Mouse (Mus musculus) MEL (cell line): ENCODE measurements around the gene Ivl. TPM values are rescaled to one million over a fixed set of nuclear protein-coding genes. Genes with fewer than 3 reads are reported as not detected.

Experiments used
- DNase-seq: peaks from one replicate; pipeline ENCODE4 v3.0.0; 2011; ENCODE audit warnings: low read depth, low spot score
- H3K27ac ChIP-seq: 2 replicates; pipeline ENCODE4 v1.5.1; 2012; ENCODE audit warnings: low read depth, mild to moderate bottlenecking, control low read depth, low read length, moderate library complexity; ENCODE audit not compliant: control insufficient read depth
- H3K27me3 ChIP-seq, 2 experiments: fragments of 150-350 bp in 1 of 2; sonication (generic) in 1 of 2; 2 replicates each; pipeline ENCODE4 v1.6.1; 2012; ENCODE audit warnings: low read length in 2 of 2, mild to moderate bottlenecking in 2 of 2, improper control_type of control experiment in 1 of 2, moderate library complexity in 1 of 2; ENCODE audit not compliant: insufficient read depth in 2 of 2, control insufficient read depth in 1 of 2
- H3K36me3 ChIP-seq, 2 experiments: 2 replicates each; pipeline ENCODE4 v1.6.1; 2012 to 2014; ENCODE audit warnings: low read length in 2 of 2, improper control_type of control experiment in 1 of 2, inconsistent platforms in 1 of 2, mild to moderate bottlenecking in 1 of 2; ENCODE audit not compliant: insufficient read depth in 2 of 2, control insufficient read depth in 1 of 2
- H3K4me1 ChIP-seq, 2 experiments: fragments of 150-350 bp in 1 of 2; sonication (generic) in 1 of 2; 2 replicates each; pipeline ENCODE4 v1.6.1; 2012; ENCODE audit warnings: low read length in 2 of 2, improper control_type of control experiment in 1 of 2, mild to moderate bottlenecking in 1 of 2; ENCODE audit not compliant: insufficient read depth in 2 of 2, control insufficient read depth in 1 of 2
- H3K4me3 ChIP-seq, 2 experiments: fragments of 150-350 bp in 1 of 2; sonication (generic) in 1 of 2; 2 replicates each; pipeline ENCODE4 v1.5.1; 2012; ENCODE audit warnings: low read depth in 2 of 2, low read length in 2 of 2, mild to moderate bottlenecking in 2 of 2, moderate library complexity in 2 of 2, control low read depth in 1 of 2, improper control_type of control experiment in 1 of 2; ENCODE audit not compliant: control insufficient read depth in 1 of 2, insufficient read depth in 1 of 2
- H3K79me2 ChIP-seq: 2 replicates; pipeline ENCODE4 v1.6.1; 2012; ENCODE audit warnings: mild to moderate bottlenecking, low read length, moderate library complexity; ENCODE audit not compliant: control insufficient read depth, poor library complexity, insufficient read depth
- H3K9ac ChIP-seq: 2 replicates; pipeline ENCODE4 v1.6.1; 2012; ENCODE audit warnings: low read depth, mild to moderate bottlenecking, control low read depth, low read length, moderate library complexity; ENCODE audit not compliant: control insufficient read depth, poor library complexity, severe bottlenecking
- H3K9me3 ChIP-seq: fragments of 150-350 bp; sonication (generic); replicated peaks from 2 replicates; pipeline ENCODE4 v1.6.1; 2012; ENCODE audit warnings: mild to moderate bottlenecking, low read length, improper control_type of control experiment, moderate library complexity; ENCODE audit not compliant: insufficient read depth
- BHLHE40 ChIP-seq: IDR thresholded peaks from 2 replicates; pipeline ENCODE4 v1.6.1; 2012; ENCODE audit warnings: low read depth, mild to moderate bottlenecking, inconsistent platforms, low read length, improper control_type of control experiment, borderline replicate concordance
- CHD1 ChIP-seq: IDR thresholded peaks from 2 replicates; pipeline ENCODE4 v1.6.1; 2012; ENCODE audit warnings: low read depth, mild to moderate bottlenecking, inconsistent platforms, low read length, improper control_type of control experiment
- CHD2 ChIP-seq: IDR thresholded peaks from 2 replicates; pipeline ENCODE4 v1.6.1; 2011; ENCODE audit warnings: low read length, improper control_type of control experiment
- CTCF ChIP-seq, 3 experiments: IDR thresholded peaks in 2 of 3; conservative IDR thresholded peaks in 1 of 3; 2 replicates each; pipeline ENCODE4 v1.5.1; 2011 to 2012; ENCODE audit warnings: low read length in 3 of 3, low read depth in 2 of 3, mild to moderate bottlenecking in 2 of 3, improper control_type of control experiment in 1 of 3, inconsistent platforms in 1 of 3, mixed read lengths in 1 of 3, moderate library complexity in 1 of 3; ENCODE audit not compliant: control insufficient read depth in 1 of 3, insufficient read depth in 1 of 3, poor library complexity in 1 of 3, severe bottlenecking in 1 of 3
- E2F4 ChIP-seq: IDR thresholded peaks from 2 replicates; pipeline ENCODE4 v1.6.1; 2011; ENCODE audit warnings: low read depth, low read length, improper control_type of control experiment, borderline replicate concordance
- ELF1 ChIP-seq: IDR thresholded peaks from 2 replicates; pipeline ENCODE4 v1.6.1; 2014; ENCODE audit warnings: low read depth, mild to moderate bottlenecking, inconsistent platforms, low read length, improper control_type of control experiment, moderate library complexity
- GABPA ChIP-seq: IDR thresholded peaks from 2 replicates; pipeline ENCODE4 v1.6.1; 2012; ENCODE audit warnings: low read depth, mild to moderate bottlenecking, inconsistent platforms, low read length, improper control_type of control experiment, moderate library complexity
- HCFC1 ChIP-seq: IDR thresholded peaks from 2 replicates; pipeline ENCODE4 v1.6.1; 2012; ENCODE audit warnings: low read depth, mild to moderate bottlenecking, inconsistent platforms, low read length, improper control_type of control experiment, moderate library complexity
- JUND ChIP-seq: IDR thresholded peaks from 2 replicates; pipeline ENCODE4 v1.6.1; 2011; ENCODE audit warnings: low read depth, mild to moderate bottlenecking, improper control_type of control experiment, low read length
- KAT2A ChIP-seq: conservative IDR thresholded peaks from 2 replicates; pipeline ENCODE4 v1.6.1; 2012; ENCODE audit warnings: low read depth, low read length, improper control_type of control experiment, inconsistent platforms
- MAFK ChIP-seq: IDR thresholded peaks from 2 replicates; pipeline ENCODE4 v1.6.1; 2011; ENCODE audit warnings: low read depth, mild to moderate bottlenecking, low read length, improper control_type of control experiment, borderline replicate concordance
- MAX ChIP-seq: IDR thresholded peaks from 2 replicates; pipeline ENCODE4 v1.6.1; 2011; ENCODE audit warnings: low read length, improper control_type of control experiment
- MEF2A ChIP-seq: IDR thresholded peaks from 2 replicates; pipeline ENCODE4 v1.6.1; 2014; ENCODE audit warnings: low read depth, mild to moderate bottlenecking, inconsistent platforms, low read length, improper control_type of control experiment; ENCODE audit not compliant: poor library complexity, insufficient replicate concordance, severe bottlenecking; ENCODE audit errors: extremely low read depth
- MYC ChIP-seq: IDR thresholded peaks from 2 replicates; pipeline ENCODE4 v1.6.1; 2011; ENCODE audit warnings: low read depth, mild to moderate bottlenecking, low read length, improper control_type of control experiment, moderate library complexity
- NRF1 ChIP-seq: IDR thresholded peaks from 2 replicates; pipeline ENCODE4 v1.6.1; 2014; ENCODE audit warnings: low read depth, mild to moderate bottlenecking, inconsistent platforms, low read length, improper control_type of control experiment, moderate library complexity; ENCODE audit not compliant: poor library complexity, insufficient read depth, severe bottlenecking
- POLR2A ChIP-seq, 2 experiments: IDR thresholded peaks; 2 replicates each; pipeline ENCODE4 v1.6.1; 2011 to 2012; ENCODE audit warnings: low read length in 2 of 2, mild to moderate bottlenecking in 2 of 2, control low read depth in 1 of 2, improper control_type of control experiment in 1 of 2, low read depth in 1 of 2, moderate library complexity in 1 of 2; ENCODE audit not compliant: control insufficient read depth in 1 of 2, insufficient read depth in 1 of 2, poor library complexity in 1 of 2
- POLR2AphosphoS5 ChIP-seq: IDR thresholded peaks from 2 replicates; pipeline ENCODE4 v1.6.1; 2012; ENCODE audit warnings: low read depth, borderline replicate concordance, mild to moderate bottlenecking, inconsistent platforms, low read length, moderate library complexity, mixed read lengths
- RAD21 ChIP-seq: IDR thresholded peaks from 2 replicates; pipeline ENCODE4 v1.6.1; 2011; ENCODE audit warnings: mild to moderate bottlenecking, low read depth, low read length, improper control_type of control experiment
- SIN3A ChIP-seq: IDR thresholded peaks from 2 replicates; pipeline ENCODE4 v1.6.1; 2012; ENCODE audit warnings: low read length, improper control_type of control experiment, inconsistent platforms
- TAL1 ChIP-seq: IDR thresholded peaks from 2 replicates; pipeline ENCODE4 v1.6.1; 2012; ENCODE audit warnings: mild to moderate bottlenecking, inconsistent platforms, low read length, moderate library complexity, mixed read lengths
- TBP ChIP-seq: IDR thresholded peaks from 2 replicates; pipeline ENCODE4 v1.8.0; 2011; ENCODE audit warnings: low read depth, low read length, improper control_type of control experiment
- TCF12 ChIP-seq: IDR thresholded peaks from 2 replicates; pipeline ENCODE4 v1.6.1; 2014; ENCODE audit warnings: low read depth, mild to moderate bottlenecking, inconsistent platforms, low read length, improper control_type of control experiment, moderate library complexity
- UBTF ChIP-seq: IDR thresholded peaks from 2 replicates; pipeline ENCODE4 v1.6.1; 2012; ENCODE audit warnings: low read depth, mild to moderate bottlenecking, inconsistent platforms, low read length, improper control_type of control experiment, moderate library complexity, borderline replicate concordance; ENCODE audit not compliant: insufficient read depth
- ZC3H11A ChIP-seq: IDR thresholded peaks from 2 replicates; pipeline ENCODE4 v1.6.1; 2012; ENCODE audit warnings: low read depth, mild to moderate bottlenecking, inconsistent platforms, low read length, improper control_type of control experiment
- ZKSCAN1 ChIP-seq: IDR thresholded peaks from 2 replicates; pipeline ENCODE4 v1.6.1; 2012; ENCODE audit warnings: low read depth, mild to moderate bottlenecking, inconsistent platforms, low read length, improper control_type of control experiment, moderate library complexity
- ZMIZ1 ChIP-seq: IDR thresholded peaks from 2 replicates; pipeline ENCODE4 v1.6.1; 2012; ENCODE audit warnings: low read depth, mild to moderate bottlenecking, inconsistent platforms, low read length, improper control_type of control experiment, moderate library complexity
- polyA plus RNA-seq, 2 experiments: library from polyadenylated mRNA; stranded (reverse) in 1 of 2; unstranded in 1 of 2; fragments of >175 nt in 1 of 2; fragments of >200 nt in 1 of 2; gene quantifications; 2 replicates each; pipeline versions ENCODE4 v1.2.1 to v1.2.4; 2012; ENCODE audit warnings: low replicate concordance in 2 of 2, low read depth in 1 of 2; ENCODE audit not compliant: insufficient read length in 2 of 2, insufficient read depth in 1 of 2, missing spikeins in 1 of 2
- total RNA-seq: library from RNA; depleted of rRNA; stranded (reverse); fragments of 300-350 nt; gene quantifications from 2 replicates; pipeline ENCODE4 v1.2.3, GENCODE M21; 2012

Gene Ivl
- total and polyA plus RNA-seq, 3 experiments: not detected

DNA sequence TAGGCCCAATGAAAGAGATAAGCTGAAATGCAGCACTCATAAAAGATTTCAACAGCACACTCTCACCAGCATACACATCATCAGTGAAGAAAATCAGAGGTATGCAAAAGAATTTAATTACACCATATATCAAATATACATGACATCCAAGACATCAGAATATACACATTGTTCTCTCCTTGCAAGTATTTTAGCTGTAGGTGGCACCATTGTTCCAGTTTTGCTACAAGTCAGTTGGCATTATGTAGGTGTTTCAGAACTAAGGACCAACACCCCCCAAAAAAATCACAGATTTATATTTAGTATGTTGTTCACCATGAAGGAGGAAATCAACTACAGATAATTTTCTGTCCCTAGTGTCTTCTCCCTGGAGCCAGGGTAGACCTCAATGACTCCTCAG lies 8.1 kb downstream of the Ivl start:
- H3K79me2 ChIP-seq: no peaks in the 10 kb centered on the region
- H3K36me3 ChIP-seq: no peaks in the 10 kb centered on the region
- no peak overlapping the region for H3K4me3 ChIP-seq
- TF ChIP-seq NRF1 (no peak), SIN3A (no peak), TBP (no peak), BHLHE40 (no peak), POLR2AphosphoS5 (no peak), ZC3H11A (no peak), ZMIZ1 (no peak), ELF1 (no peak), POLR2A (IDR thresholded peaks at IDR 0.05; ENCODE audit: control insufficient read depth in 1 of 2, insufficient read depth in 1 of 2, low read depth in 1 of 2, low read length in 2 of 2, poor library complexity in 1 of 2) (no peak), GABPA (no peak), E2F4 (no peak), UBTF (no peak), MAFK (no peak), RAD21 (no peak), CHD1 (no peak), CHD2 (no peak), KAT2A (no peak), MAX (no peak), TAL1 (no peak)
- no peaks in the 10 kb centered on the region for H3K4me1 ChIP-seq
- no peak for DNase-seq
- no peaks in the 10 kb centered on the region for H3K9me3 ChIP-seq
- no peak overlapping the region for H3K9ac ChIP-seq
- no peak overlapping the region for H3K27ac ChIP-seq
- no peaks in the 10 kb centered on the region for H3K27me3 ChIP-seq

DNA sequence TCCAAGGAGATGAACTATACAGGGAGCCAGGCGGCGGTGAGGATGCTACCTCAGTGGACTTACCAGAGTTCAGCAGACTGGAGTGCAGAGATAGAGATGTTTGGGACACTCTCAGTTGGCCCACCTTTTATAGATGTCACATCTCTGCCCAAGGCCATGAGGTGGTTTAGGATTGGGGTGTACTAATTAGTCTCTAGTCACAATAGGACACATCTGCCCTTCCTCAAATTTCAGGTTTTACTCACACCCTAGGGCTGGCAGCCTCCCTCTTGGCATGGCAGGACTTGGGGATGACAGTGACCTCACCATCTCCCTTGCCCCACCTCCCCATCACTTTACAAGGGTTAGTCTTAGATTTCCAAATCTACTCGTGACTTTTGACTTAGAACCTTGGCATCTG lies 39.1 kb downstream of the Ivl start, which contains the start of gene 2310046K23Rik:
2310046K23Rik (minus strand) TSS at position 101 of the 400 bp plus-strand sequence.
- TF ChIP-seq TAL1: no peak
- no peak for TF ChIP-seq E2F4
- no peak for TF ChIP-seq MYC
- TF ChIP-seq CHD1: no peak
- no peak for TF ChIP-seq CTCF (IDR thresholded peaks at IDR 0.05 in 2 of 3, conservative IDR thresholded peaks at IDR 0.05 in 1 of 3; ENCODE audit: control insufficient read depth in 1 of 3, insufficient read depth in 1 of 3, low read depth in 2 of 3, low read length in 3 of 3, poor library complexity in 1 of 3, severe bottlenecking in 1 of 3)
- TF ChIP-seq MAX: no peak
- no peak for TF ChIP-seq TCF12
- no peak for TF ChIP-seq POLR2AphosphoS5
- TF ChIP-seq ZKSCAN1: no peak
- TF ChIP-seq MEF2A: no peak
- no peak for TF ChIP-seq JUND
- TF ChIP-seq SIN3A: no peak
- TF ChIP-seq HCFC1: no peak
- no peaks in the 10 kb centered on the region for H3K4me1 ChIP-seq
- H3K27ac ChIP-seq: no peak within 1 kb of the TSS
- H3K9me3 ChIP-seq: no peaks in the 10 kb centered on the region
- H3K79me2 ChIP-seq: no peaks in the 10 kb centered on the region
- H3K4me3 ChIP-seq: no peak within 1 kb of the TSS
- DNase-seq: no peak
- H3K27me3 ChIP-seq: no peaks in the 10 kb centered on the region
- H3K36me3 ChIP-seq: no peaks in the 10 kb centered on the region
- no peak within 1 kb of the TSS for H3K9ac ChIP-seq
